Mouse (Mus musculus): ENCODE measurements around the gene Hps4.

DNA sequence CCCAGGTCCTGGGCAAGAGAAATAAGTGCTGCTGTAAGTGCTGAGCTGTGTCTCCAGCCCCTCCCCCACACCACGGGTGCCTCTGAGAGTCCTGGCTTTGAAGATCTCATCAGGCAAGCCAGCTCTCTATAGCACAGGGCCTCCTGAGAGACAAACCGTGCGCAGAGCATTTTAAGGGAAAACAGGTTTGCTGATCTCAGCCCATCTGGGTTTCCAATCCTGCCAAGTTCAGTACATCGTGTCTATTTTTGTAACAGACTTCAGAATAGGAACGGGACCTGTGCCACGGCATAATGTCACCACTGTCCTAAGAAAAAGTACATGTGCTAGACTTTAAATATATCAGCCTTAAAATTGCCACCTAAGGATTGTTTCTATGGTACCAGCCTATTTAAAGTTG lies 21.9 kb upstream of the Hps4 start:
- TF ChIP-seq CTCF (IDR thresholded peaks at IDR 0.05; ENCODE audit: low read depth) = no peak
- TF ChIP-seq EP300 (IDR thresholded peaks at IDR 0.05; ENCODE audit: low read depth) = no peak
